Mouse (Mus musculus): ENCODE data around the gene Slc25a34.

The Slc25a34 gene

GRCm38 (mm10) chr4:141643118-141643855 is 19.7 kb upstream of the Slc25a34 start:
- DNase-seq: no peak

- DNase-seq: no peak
These were observed 18.6 kb upstream of the Slc25a34 start for GRCm38 (mm10) chr4:141641961-141642811.

- DNase-seq: no peak
These were observed 17.7 kb upstream of the Slc25a34 start for GRCm38 (mm10) chr4:141641353-141641771.

GRCm38 (mm10) chr4:141639474-141639873 is 15.9 kb upstream of the Slc25a34 start:
- DNase-seq: no peak

- DNase-seq: no peak
These were observed 13.1 kb upstream of the Slc25a34 start for GRCm38 (mm10) chr4:141636693-141637092.

GRCm38 (mm10) chr4:141635991-141636390 is 12.4 kb upstream of the Slc25a34 start:
- DNase-seq: no peak

- no peak for DNase-seq
These were observed 8.7 kb upstream of the Slc25a34 start for GRCm38 (mm10) chr4:141632111-141632873.

- DNase-seq: no peak
These were observed 7.6 kb upstream of the Slc25a34 start for GRCm38 (mm10) chr4:141631250-141631649.

- no peak for DNase-seq
These were observed 6.4 kb upstream of the Slc25a34 start for GRCm38 (mm10) chr4:141630021-141630420.

GRCm38 (mm10) chr4:141628661-141629060 is 5.0 kb upstream of the Slc25a34 start:
- DNase-seq: no peak

- no peak for DNase-seq
These were observed 3.9 kb upstream of the Slc25a34 start for GRCm38 (mm10) chr4:141627502-141627901.

- no peak for DNase-seq
These were observed 2.3 kb upstream of the Slc25a34 start for GRCm38 (mm10) chr4:141625774-141626550.

GRCm38 (mm10) chr4:141624983-141625773 is 1.6 kb upstream of the Slc25a34 start:
- peak; percentile 61 for DNase-seq

GRCm38 (mm10) chr4:141624134-141624533 is 513 bp upstream of the Slc25a34 start:
- DNase-seq: no peak

- DNase-seq: no peak
These were observed 584 bp downstream of the Slc25a34 start for GRCm38 (mm10) chr4:141623037-141623436.

- DNase-seq: no peak
These were observed 1.0 kb downstream of the Slc25a34 start for GRCm38 (mm10) chr4:141622580-141622979.

- no peak for DNase-seq
These were observed 1.5 kb downstream of the Slc25a34 start for GRCm38 (mm10) chr4:141622091-141622490.

- DNase-seq: no peak
These were observed 2.3 kb downstream of the Slc25a34 start for GRCm38 (mm10) chr4:141621297-141621696.

GRCm38 (mm10) chr4:141619299-141619883 is 4.2 kb downstream of the Slc25a34 start:
- no peak for DNase-seq

- peak; percentile 77 for DNase-seq
These were observed 4.9 kb downstream of the Slc25a34 start, which contains the start of gene Tmem82 for GRCm38 (mm10) chr4:141618565-141619243. Gene Tmem82 (minus strand): TSS chr4:141618633.

All from thymus, postnatal 4 days (tissue).